Mouse (Mus musculus): ENCODE results near the gene Nsrp1.

GRCm38 (mm10) chr11:76995966-76996672, 82.1 kb downstream of the Nsrp1 start:
- no peak for TF ChIP-seq POLR2A (IDR thresholded peaks at IDR 0.05; ENCODE audit: low read depth, low read length)
- TF ChIP-seq CTCF (IDR thresholded peaks at IDR 0.05; ENCODE audit: extremely low read depth, insufficient read length, insufficient replicate concordance, low read depth, low read length) = no peak

Data from small intestine, adult 2 months (tissue).